Mouse (Mus musculus) retina, postnatal 1 day (tissue): ENCODE measurements at regions not wholly inside any gene's neighbourhood (a gene's known extent, or its start where the extent isn't known, plus 50 kb on each side); places are given as distances from the start of the nearest gene placed in this dataset.

Source experiments
- DNase-seq: peaks from one replicate; pipeline ENCODE4 v3.0.0-alpha.2; 2012

- DNase-seq = no peak
Measured at GRCm38 (mm10) chr13:43724161-43724560, 60.4 kb upstream of the Cd83 start.

GRCm38 (mm10) chr13:43725698-43726097 is 58.9 kb upstream of the Cd83 start:
- peak; percentile 78 for DNase-seq

GRCm38 (mm10) chr13:43726895-43727341 is 57.7 kb upstream of the Cd83 start:
- DNase-seq = no peak

DNA sequence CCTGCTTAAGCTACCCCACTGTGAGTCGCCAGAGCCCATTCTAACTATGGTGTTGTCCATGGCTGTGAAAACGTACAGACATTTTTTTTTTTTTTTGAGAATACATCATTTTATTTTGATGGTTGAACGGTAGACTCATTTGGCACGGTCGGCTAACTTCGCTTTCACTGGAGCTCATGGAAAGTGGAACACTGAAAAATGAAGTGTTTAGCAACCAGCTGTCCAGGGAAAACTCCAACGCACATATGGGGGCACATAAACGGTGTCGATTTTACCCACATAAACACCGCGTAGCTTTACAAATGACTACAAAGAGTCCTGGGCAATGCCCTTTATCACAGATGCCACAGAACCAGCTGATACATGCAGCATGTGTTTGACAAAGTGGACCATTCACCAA is 55.0 kb upstream of the Cd83 start:
- no peak for DNase-seq

DNA sequence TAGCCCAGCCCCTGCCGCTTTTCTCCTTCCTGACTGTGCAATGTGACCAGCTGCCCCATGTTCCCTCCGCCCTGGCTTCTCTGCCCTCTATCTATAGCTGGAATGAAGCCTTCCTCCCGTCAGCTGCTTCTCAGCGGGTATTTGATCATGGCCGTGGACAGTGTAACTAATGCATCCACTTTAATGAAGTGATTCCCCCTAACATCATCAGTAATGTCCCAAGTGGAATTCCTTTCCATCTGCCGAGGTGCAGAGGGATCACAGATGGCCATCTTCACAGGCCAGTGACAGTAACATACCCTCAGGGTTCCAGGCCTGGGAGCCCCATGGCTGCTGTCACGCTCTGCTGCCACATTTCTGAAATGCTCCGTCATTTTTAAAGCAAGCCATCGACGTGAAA is 51.5 kb upstream of the Cd83 start:
- DNase-seq = peak; percentile 54

- DNase-seq = peak; percentile 63
Measured at GRCm38 (mm10) chr13:43734641-43735040, 49.9 kb upstream of the Cd83 start.
